34 mouse cellular contexts compared by ENCODE assay signal in genomic region chr9:103922356-103922755, GRCm38 (mm10).
"Had no signal": no experiment of that assay in that cellular context is flagged by ENCODE, and none has a peak within 500 bp of the region (broad histone marks: within the 10 kb centered on the region; RNA-seq: fewer than 3 reads in every experiment).

No protein-coding gene starts in this region.

- H3K27ac ChIP-seq: heart, embryonic 10.5 days; heart, embryonic 13.5 days; heart, embryonic 15.5 days; hindbrain, embryonic 10.5 days; hindbrain, embryonic 12.5 days; hindbrain, embryonic 13.5 days; hindbrain, embryonic 14.5 days; hindbrain, embryonic 15.5 days; hindbrain, postnatal 0 days; intestine, embryonic 15.5 days; kidney, embryonic 15.5 days; kidney, postnatal 0 days; layer of hippocampus, adult 2 months had no signal

- H3K9me3 ChIP-seq: heart, embryonic 10.5 days; heart, embryonic 12.5 days; heart, embryonic 13.5 days; heart, embryonic 15.5 days; hindbrain, embryonic 10.5 days; hindbrain, embryonic 12.5 days; hindbrain, embryonic 13.5 days; hindbrain, embryonic 15.5 days; intestine, embryonic 15.5 days; kidney, embryonic 15.5 days had no signal

- H3K4me1 ChIP-seq: heart, embryonic 10.5 days; heart, embryonic 12.5 days; heart, embryonic 13.5 days; heart, embryonic 15.5 days; hindbrain, embryonic 10.5 days; hindbrain, embryonic 12.5 days; hindbrain, embryonic 13.5 days; hindbrain, embryonic 15.5 days; intestine, embryonic 15.5 days had no signal

- H3K27me3 ChIP-seq: heart, embryonic 12.5 days; heart, embryonic 13.5 days; heart, embryonic 15.5 days; hindbrain, embryonic 12.5 days; hindbrain, embryonic 13.5 days; hindbrain, embryonic 15.5 days; intestine, embryonic 15.5 days; kidney, embryonic 15.5 days had no signal

- ATAC-seq: hindbrain, embryonic 16.5 days; hindbrain, postnatal 0 days; inflammation-experienced regulatory T-cells, adult 6 months; intestine, embryonic 15.5 days; intestine, embryonic 16.5 days; intestine, postnatal 0 days had no signal

- DNase-seq: heart, postnatal 10 days; heart, postnatal 14 days; heart, postnatal 36 days; heart, postnatal 4 days; kidney, adult 11 months; kidney, adult 18-20 months; kidney, adult 2 months; kidney, adult 8-10 months; kidney, adult 9 months; kidney, postnatal 10 days; kidney, postnatal 14 days; kidney, postnatal 25 days; kidney, postnatal 36 days; kidney, postnatal 4 days; layer of hippocampus, adult 9-11 months; layer of hippocampus, postnatal 36 days had no signal

- H3K36me3 ChIP-seq: heart, embryonic 10.5 days; heart, embryonic 12.5 days; heart, embryonic 13.5 days; heart, embryonic 15.5 days; hindbrain, embryonic 10.5 days; hindbrain, embryonic 12.5 days; hindbrain, embryonic 13.5 days; hindbrain, embryonic 15.5 days; intestine, embryonic 15.5 days; kidney, embryonic 15.5 days had no signal

- H3K4me2 ChIP-seq: heart, embryonic 12.5 days; heart, embryonic 13.5 days; heart, embryonic 15.5 days; hindbrain, embryonic 12.5 days; hindbrain, embryonic 13.5 days; hindbrain, embryonic 14.5 days; hindbrain, embryonic 15.5 days; intestine, embryonic 15.5 days; kidney, embryonic 15.5 days had no signal

- H3K4me3 ChIP-seq: heart, embryonic 10.5 days; heart, embryonic 12.5 days; heart, embryonic 13.5 days; heart, embryonic 15.5 days; hindbrain, embryonic 10.5 days; hindbrain, embryonic 12.5 days; hindbrain, embryonic 13.5 days; hindbrain, embryonic 15.5 days; intestine, embryonic 15.5 days; kidney, embryonic 15.5 days; layer of hippocampus, adult 2 months had no signal

- H3K9ac ChIP-seq: heart, embryonic 12.5 days; heart, embryonic 13.5 days; heart, embryonic 15.5 days; hindbrain, embryonic 12.5 days; hindbrain, embryonic 13.5 days; hindbrain, embryonic 14.5 days; hindbrain, embryonic 15.5 days; intestine, embryonic 15.5 days; kidney, embryonic 15.5 days had no signal
